Mouse (Mus musculus) stomach, embryonic 16.5 days (tissue): ENCODE data around the gene Stk36. TPM values are rescaled to one million over a fixed set of nuclear protein-coding genes. Genes with fewer than 3 reads are reported as not detected.

Experiments used
- ATAC-seq: fragments of 200-750 bp; cut with Nextera tagmentation; 2 replicates; pipeline ENCODE4 v1.8.0; 2017; ENCODE audit warnings: moderate number of reproducible peaks, moderate TSS enrichment; ENCODE audit not compliant: insufficient read depth, low FRiP score
- H3K27ac ChIP-seq: fragments of 300-500 bp; sonication (generic); 2 replicates; pipeline ENCODE4 v1.5.1; 2014; ENCODE audit warnings: low read length
- H3K27me3 ChIP-seq: fragments of 300-500 bp; sonication (generic); 2 replicates; pipeline ENCODE4 v1.6.1; 2014; ENCODE audit warnings: low read length, control low read depth, mixed read lengths; ENCODE audit not compliant: control insufficient read depth, insufficient read depth
- H3K36me3 ChIP-seq: fragments of 300-500 bp; sonication (generic); 2 replicates; pipeline ENCODE4 v1.6.1; 2014; ENCODE audit warnings: low read length; ENCODE audit not compliant: control insufficient read depth, insufficient read depth
- H3K4me1 ChIP-seq: fragments of 300-500 bp; sonication (generic); 2 replicates; pipeline ENCODE4 v1.6.1; 2014; ENCODE audit warnings: low read length, control low read depth, mixed read lengths; ENCODE audit not compliant: control insufficient read depth, insufficient read depth
- H3K4me2 ChIP-seq: fragments of 300-500 bp; sonication (generic); 2 replicates; pipeline ENCODE4 v1.6.1; 2014; ENCODE audit warnings: low read depth, low read length, mixed read lengths
- H3K4me3 ChIP-seq: fragments of 300-500 bp; sonication (generic); replicated peaks from 2 replicates; pipeline ENCODE4 v1.5.1; 2014; ENCODE audit warnings: mild to moderate bottlenecking, low read length
- H3K9ac ChIP-seq: fragments of 300-500 bp; sonication (generic); 2 replicates; pipeline ENCODE4 v1.6.1; 2014; ENCODE audit warnings: low read length
- H3K9me3 ChIP-seq: fragments of 300-500 bp; sonication (generic); replicated peaks from 2 replicates; pipeline ENCODE4 v1.6.1; 2016; ENCODE audit warnings: low read length, control low read depth; ENCODE audit not compliant: control insufficient read depth
- WGBS: fragments of 180-500 bp; shearing (Covaris S2); extraction: QIAGEN DNeasy Blood & Tissue Kit; methylation state at CpG from one replicate; pipeline ENCODE4 v1.1.7; 2014; 5-methylcytosine and 5-hydroxymethylcytosine counted together
- polyA plus RNA-seq: library from polyadenylated mRNA; unstranded; fragments of >200 nt; fragmentation: Nextera tagmentation; extraction: Ambion mirVana; gene quantifications from 2 replicates; pipeline ENCODE4 v1.2.1, GENCODE M21; 2015

Stk36 gene
- polyA plus RNA-seq, result 5.2 and 5.4 TPM in 2 replicates

DNA sequence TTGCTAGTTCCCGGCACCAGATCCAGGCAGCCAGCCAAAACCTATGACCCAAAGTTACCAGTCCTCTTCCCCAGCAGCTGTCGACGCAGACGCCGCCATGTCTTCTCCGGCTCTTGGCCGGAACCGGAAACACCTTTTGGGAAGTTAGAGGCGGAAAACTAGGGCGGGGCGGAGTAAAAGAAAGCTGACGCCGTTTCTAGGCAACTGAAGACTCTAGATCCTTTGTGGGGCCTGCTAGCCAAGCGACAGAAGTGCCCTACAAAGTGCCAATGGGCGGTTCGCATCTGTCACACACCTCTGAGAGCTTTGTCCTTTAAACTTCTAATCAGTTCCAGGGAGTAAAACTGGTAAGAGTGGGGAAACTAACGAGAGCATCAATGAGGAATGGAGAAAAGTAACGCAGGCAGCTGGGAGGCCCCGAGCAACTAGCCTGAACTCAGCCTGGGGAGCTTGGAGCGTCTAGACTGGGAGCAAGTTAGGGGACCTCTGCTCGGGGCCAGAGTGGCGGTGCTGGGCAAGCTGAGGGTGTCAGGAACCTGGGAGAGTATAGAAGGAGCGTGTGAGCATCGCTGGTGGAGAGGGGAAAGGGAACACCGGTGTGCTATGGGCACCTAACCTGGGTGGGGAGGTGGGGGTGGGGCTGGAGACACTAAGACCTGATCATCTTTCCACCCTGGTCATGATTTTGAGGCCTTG, at the start of gene Stk36, which contains the start of gene Rnf25:
Gene Stk36, plus strand, starts transcription at position 179 of the 696 bp plus-strand sequence.
Gene Rnf25, minus strand, starts transcription at position 131 of the 696 bp plus-strand sequence.
- Histone ChIP-seq H3K4me2 (peak within 1 kb of the TSS; percentile 75), H3K9me3 (no peaks in the 10 kb centered on the region), H3K27ac (peak within 1 kb of the TSS; percentile 60; the same call in 1 of the 2 replicates), H3K36me3 (peaks cover 9% of the 10 kb centered on the region; the same call in 1 of the 2 replicates), H3K4me1 (peaks cover 13% of the 10 kb centered on the region), H3K9ac (peak within 1 kb of the TSS; percentile 88), H3K27me3 (no peaks in the 10 kb centered on the region), H3K4me3 (peak within 1 kb of the TSS; percentile 90)
- 9% methylated on average over 25 of the region's 25 CpGs for WGBS
- ATAC-seq, result peak; percentile 86

DNA sequence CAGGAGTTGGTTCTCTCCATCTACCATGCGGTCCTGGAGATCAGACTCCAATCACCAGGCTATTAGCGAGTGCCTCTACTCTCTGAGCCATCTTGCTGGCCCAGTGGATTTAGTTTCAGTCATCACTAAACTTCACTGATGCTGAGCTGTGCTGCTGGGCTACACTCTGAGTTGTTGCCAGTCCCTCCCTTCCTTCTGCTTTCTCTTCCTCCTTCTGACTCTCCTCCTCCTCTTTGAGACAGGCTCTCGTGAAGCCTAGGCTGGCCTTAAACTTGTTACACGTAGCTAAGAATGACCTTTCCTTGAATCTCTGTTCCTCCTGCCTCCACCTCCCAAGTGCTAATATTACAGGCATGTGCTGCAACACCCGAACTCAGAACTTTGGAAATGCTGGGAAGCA, 42.2 kb upstream of the Stk36 start:
- Histone ChIP-seq H3K4me2 (no peak overlapping the region), H3K4me1 (no peaks in the 10 kb centered on the region), H3K27ac (no peak overlapping the region), H3K9ac (no peak overlapping the region), H3K4me3 (no peak overlapping the region), H3K27me3 (no peaks in the 10 kb centered on the region), H3K36me3 (no peaks in the 10 kb centered on the region), H3K9me3 (no peaks in the 10 kb centered on the region)
- WGBS, result 82% methylated on average over 5 of the region's 5 CpGs
- ATAC-seq, result no peak

DNA sequence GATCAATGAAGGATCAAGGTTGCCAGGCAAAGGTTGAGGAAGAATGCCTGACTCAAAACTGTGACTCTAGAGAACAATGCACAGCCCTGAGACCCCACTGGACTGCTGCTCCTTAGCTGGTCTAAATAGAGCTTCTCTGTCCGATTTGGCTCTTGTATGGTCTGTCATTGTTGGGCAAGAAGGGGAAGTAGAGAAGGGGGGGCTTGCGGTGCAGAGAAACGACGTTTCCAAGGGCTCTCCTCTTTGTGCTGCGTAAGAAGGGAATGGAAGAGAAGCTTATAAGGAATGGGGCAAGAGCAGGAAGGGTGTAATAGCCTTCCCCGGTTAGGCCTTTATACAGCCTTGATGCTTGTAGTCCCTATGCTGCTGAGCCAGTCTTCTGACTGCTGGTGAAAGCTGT, 35.4 kb upstream of the Stk36 start:
- Histone ChIP-seq H3K4me3 (no peak overlapping the region), H3K36me3 (peaks cover 20% of the 10 kb centered on the region; the same call in 1 of the 2 replicates), H3K9me3 (no peaks in the 10 kb centered on the region), H3K4me1 (no peaks in the 10 kb centered on the region), H3K27me3 (no peaks in the 10 kb centered on the region), H3K27ac (no peak overlapping the region), H3K4me2 (no peak overlapping the region), H3K9ac (no peak overlapping the region)
- 89% methylated on average over 6 of the region's 6 CpGs for WGBS
- no peak for ATAC-seq

DNA sequence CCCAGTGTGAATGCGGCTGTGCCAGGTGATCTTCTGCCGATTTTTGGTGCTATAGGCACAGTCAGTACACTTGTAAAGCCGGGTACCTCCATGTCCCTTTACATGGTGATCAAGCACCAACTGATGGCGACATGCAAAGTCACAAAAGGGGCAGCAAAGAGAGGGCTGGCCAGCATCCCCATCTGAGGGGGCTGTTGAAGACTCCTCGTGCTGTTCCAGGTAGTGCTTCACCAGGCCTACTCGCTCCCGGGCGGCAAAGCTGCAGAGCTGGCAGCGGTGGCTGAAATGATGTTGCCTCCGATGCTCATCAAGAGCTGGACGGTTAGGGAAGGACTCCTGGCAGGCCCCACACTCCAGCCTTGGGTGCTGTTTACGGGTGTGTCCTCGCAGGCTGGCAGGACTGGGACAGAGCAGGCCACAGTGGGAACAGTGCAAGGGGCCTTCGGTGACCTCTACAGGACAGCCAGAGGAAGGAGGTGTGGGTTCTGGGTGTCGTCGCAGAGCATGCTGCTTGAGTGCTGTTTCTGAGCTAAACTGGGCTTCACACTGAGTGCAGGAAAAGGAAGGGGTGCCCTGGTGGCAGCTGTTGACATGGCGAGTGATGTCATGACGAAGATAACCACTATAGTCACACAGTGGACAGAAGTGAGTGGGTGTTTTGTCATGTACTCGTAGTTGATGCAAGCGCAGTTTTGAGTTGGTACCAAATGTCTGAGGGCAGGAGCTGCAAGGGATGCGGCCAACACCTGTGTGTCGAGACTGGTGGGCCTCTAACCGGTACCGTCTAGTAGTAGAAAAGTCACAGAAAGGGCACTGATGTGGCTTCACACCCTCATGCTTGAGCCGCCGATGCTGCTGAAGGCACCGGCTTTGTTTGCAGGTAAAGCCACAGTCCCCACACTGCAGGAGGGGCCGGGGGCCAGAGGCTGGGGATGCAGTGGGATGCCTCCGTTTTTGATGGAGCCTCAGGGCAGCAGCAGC, 31.2 kb upstream of the Stk36 start:
- H3K36me3 ChIP-seq, result peaks cover 22% of the 10 kb centered on the region; the same call in 1 of the 2 replicates
- H3K27me3 ChIP-seq, result no peaks in the 10 kb centered on the region
- 91% methylated on average over 29 of the region's 29 CpGs for WGBS
- H3K9me3 ChIP-seq, result no peaks in the 10 kb centered on the region
- H3K4me2 ChIP-seq, result no peak overlapping the region
- ATAC-seq, result no peak
- no peaks in the 10 kb centered on the region for H3K4me1 ChIP-seq
- H3K27ac ChIP-seq, result no peak overlapping the region
- no peak overlapping the region for H3K9ac ChIP-seq
- no peak overlapping the region for H3K4me3 ChIP-seq

DNA sequence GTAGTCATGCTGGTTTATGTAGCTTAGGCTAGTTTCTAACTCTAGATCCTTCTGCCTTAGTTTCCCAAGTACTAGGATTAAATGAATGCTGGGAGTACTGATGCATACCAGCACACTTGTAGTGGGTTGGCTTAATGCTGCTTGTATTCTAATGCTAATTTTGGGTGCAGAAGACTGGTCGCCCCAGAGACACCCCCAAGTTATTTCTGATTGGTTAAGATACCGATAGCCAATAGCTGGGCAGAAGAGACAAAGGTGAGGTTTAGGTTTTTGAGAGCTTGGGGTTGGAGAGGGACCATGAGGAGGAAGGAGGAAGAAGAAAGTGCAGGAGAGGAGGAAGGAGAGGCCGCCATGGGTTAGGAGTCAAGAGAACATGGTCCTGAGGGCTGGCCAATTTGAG, 18.6 kb upstream of the Stk36 start:
- Histone ChIP-seq H3K27ac (no peak overlapping the region), H3K36me3 (peaks cover 9% of the 10 kb centered on the region; the same call in 1 of the 2 replicates)
- no peak for ATAC-seq

DNA sequence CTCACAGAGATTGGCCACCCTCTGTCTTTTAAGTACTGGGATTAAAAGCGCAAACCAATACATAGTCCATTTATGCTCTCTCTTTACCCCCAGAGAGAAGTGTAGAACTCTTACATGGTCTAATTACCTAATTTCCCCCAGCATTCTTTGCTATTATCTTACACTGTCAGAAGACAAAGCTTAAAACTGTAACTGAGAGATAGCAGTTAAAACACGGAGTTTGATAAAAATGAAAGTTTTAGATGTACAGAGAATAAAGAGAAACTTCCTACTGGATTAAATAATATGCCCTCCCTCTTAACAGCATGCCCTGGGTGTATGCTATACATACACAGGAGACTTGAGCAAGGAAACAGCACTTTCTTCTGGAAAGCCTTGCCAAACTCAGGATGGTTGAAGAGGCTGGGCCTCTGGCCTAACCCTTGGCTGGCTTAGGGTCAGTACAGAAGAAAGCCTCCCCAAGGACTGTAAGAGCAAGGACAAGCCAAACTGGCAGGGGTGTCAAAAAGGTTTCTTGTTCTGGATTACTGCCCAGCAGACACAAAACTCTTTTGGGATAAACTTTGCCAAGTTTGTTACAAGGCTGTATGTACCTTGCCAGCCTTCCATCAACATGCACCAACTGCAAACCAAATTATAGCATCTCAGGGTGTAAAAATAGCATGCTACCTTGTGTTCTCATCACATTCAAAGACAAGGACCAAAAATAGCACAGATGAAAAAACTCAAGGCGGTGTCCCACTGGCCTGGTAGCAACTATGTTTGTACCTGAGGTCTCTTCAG, 16.4 kb upstream of the Stk36 start:
- Histone ChIP-seq H3K4me3 (no peak overlapping the region), H3K4me1 (peaks cover 17% of the 10 kb centered on the region), H3K27me3 (no peaks in the 10 kb centered on the region), H3K27ac (no peak overlapping the region), H3K9me3 (no peaks in the 10 kb centered on the region), H3K36me3 (no peaks in the 10 kb centered on the region), H3K9ac (no peak overlapping the region), H3K4me2 (no peak overlapping the region)
- 94% methylated on average over 3 of the region's 3 CpGs for WGBS
- no peak for ATAC-seq

More for the DNA sequence above, 18.6 kb upstream of the Stk36 start:
- no peak overlapping the region for H3K4me3 ChIP-seq
- H3K4me2 ChIP-seq, result no peak overlapping the region
- no peak overlapping the region for H3K9ac ChIP-seq
- no peaks in the 10 kb centered on the region for H3K27me3 ChIP-seq
- peaks cover 11% of the 10 kb centered on the region for H3K4me1 ChIP-seq
- 82% methylated on average over 3 of the region's 3 CpGs for WGBS
- H3K9me3 ChIP-seq, result no peaks in the 10 kb centered on the region

DNA sequence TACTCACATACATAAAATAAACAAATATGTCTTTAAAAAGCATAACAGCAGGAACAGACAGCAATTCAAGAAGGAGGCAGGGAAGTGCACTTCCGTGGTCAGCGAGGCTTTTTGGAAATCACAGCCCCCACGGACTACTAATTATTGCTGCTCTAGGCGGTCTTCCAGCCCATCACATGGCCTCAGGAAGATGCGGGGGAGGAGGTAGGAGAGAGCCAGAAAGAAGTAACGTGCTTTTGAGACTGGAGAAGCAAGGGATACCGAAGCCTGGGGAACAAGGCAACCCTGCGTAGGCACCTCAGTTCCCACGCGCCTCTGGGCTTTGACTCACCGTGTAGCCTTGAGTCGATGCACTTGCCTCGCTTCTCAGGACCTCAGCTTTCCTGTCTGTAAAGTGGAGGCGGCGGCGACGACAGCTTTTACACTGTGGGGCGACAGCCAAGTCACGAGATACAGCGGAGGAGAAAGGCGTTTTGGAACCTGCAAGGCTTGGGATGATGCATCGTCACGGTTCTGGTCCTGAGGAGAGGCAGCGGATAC, 13.9 kb upstream of the Stk36 start:
- Histone ChIP-seq H3K4me1 (peaks cover 17% of the 10 kb centered on the region), H3K4me2 (peak overlapping the region; percentile 97), H3K4me3 (peak overlapping the region; percentile 91), H3K27ac (peak overlapping the region; percentile 90), H3K27me3 (no peaks in the 10 kb centered on the region), H3K36me3 (0 out of 2 replicates have a peak, but pooled peaks cover 2% of the 10 kb centered on the region), H3K9me3 (no peaks in the 10 kb centered on the region), H3K9ac (peak overlapping the region; percentile 88)
- no peak for ATAC-seq
- WGBS, result 0% methylated on average over 24 of the region's 24 CpGs

DNA sequence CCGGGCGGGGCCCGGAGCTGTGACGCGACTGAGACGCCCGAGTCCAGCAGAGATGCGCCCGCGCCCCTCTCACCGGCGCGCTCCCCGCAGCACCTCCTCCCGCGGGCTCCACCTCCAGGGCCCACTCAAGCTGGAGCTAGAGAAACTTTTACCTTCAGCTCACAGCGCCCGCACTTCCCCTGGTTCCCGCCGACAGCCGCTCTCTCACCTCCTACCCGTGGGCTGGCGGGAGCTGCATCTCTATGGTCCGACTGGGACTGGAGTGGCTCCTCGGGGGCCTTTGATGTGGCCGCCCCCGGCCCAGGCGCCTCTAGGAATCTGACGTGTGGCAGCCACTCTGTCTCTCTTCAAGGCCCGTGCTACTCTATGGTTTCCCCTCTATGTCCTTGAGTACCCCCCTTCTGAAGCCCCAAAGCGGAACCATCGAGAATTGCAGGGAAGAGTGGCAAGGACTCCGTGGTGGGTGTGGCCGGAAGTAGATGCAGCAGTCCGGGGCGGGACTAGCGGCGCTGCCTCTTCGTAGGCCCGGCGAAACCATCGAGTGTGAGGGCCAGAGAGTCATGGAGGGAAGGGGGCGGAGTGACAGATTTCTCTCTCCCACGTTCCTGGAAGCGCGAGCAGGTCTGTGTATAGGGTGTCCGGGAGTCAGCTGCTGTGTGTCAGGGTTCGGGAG, 13.3 kb upstream of the Stk36 start, which contains the start of the genes Zfp142 and Bcs1l:
Gene Zfp142, minus strand, starts transcription at position 474 of the 673 bp plus-strand sequence.
Gene Bcs1l, plus strand, starts transcription at position 517 of the 673 bp plus-strand sequence.
- H3K27me3 ChIP-seq, result no peaks in the 10 kb centered on the region
- peak within 1 kb of the TSS; percentile 91 for H3K4me3 ChIP-seq
- H3K36me3 ChIP-seq, result 0 out of 2 replicates have a peak, but pooled peaks cover 2% of the 10 kb centered on the region
- peak within 1 kb of the TSS; percentile 90 for H3K27ac ChIP-seq
- peaks cover 17% of the 10 kb centered on the region for H3K4me1 ChIP-seq
- ATAC-seq, result peak; percentile 99
- H3K4me2 ChIP-seq, result peak within 1 kb of the TSS; percentile 97
- WGBS, result under 1% methylated on average over 48 of the region's 48 CpGs
- peak within 1 kb of the TSS; percentile 88 for H3K9ac ChIP-seq
- H3K9me3 ChIP-seq, result no peaks in the 10 kb centered on the region
